Mouse (Mus musculus) lung, postnatal 4 days (tissue): ENCODE results near the gene Rfx1.

Source experiments
- DNase-seq, 2 experiments: peaks; one replicate each; pipeline ENCODE4 v3.0.0; 2021

Rfx1 gene

DNA sequence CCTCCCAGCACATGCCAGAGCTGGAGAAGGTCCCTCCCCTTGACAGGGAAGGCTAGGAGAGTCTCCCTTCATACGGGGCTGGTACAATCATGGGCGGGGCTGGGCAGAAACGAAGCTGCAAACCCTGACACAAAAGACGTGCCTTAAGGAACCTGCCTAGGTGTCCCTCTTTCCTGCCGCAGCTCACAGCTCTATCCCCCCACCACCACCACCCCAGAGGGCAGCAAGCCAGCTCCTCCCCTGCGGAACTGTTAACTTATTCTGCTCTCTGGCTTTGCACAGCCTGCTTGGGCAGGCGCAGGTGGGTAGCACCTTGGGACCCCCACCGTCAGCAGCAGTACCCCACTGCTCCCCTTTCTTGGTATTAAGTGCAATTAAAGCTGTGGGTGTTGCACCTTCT lies 29.4 kb downstream of the Rfx1 start:
- no peak for DNase-seq

DNA sequence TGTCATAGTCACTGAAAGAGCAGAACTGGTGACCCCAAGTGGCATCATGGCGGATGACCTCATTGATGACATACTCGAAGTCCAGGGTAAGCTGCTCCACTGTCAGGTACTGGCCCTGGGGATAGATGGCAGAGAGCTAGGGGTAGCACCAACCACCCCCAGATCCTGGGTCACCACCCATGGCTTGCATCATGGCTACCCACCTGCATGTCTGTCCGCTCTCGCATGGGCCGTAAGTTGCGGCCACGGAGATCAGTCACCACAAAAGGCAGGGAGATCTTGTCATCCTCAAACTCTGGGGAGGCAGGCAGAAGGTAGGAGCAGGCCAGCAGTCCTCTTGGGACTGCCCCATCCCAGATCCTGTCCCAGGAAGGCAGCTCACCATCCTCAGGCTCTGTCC lies 31.7 kb downstream of the Rfx1 start:
- DNase-seq, result no peak

DNA sequence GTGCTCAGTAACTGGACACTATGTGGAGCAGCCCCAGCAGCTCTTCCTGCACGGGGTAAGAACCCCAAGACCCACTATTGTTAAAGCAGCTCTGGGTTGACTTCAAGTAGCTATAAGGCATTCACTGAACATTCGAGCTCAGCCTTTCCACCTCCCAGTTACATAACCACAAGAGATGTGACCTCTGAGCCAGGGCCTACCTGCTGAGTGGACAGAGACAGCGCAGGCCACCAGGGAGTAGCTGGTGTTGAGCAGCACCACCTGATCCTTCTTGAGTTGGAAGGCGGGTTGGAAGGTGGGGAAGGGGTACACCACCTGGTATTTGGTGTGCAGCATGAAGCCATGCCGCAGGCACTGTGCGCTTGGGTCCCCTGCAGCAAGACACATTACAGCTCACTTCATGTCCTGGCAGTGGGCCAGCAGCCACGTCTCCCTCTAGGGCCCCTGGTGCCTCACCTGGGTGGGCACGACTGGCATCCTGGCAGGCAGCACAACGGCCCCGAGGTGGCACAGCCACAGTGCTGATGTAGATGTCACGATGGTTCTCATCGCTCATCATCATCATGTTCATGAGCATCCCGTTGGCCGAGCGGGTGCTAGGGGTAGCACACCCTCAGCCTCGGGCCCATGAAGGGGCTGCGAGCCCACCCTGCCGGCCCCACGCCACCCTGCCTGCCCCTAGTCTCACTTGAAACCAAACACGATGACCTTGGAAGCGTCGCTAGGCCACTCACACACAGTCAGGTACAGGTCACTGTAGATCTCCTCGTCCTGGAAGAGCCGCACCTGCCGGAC lies 35.0 kb downstream of the Rfx1 start:
- DNase-seq, result no peak

DNA sequence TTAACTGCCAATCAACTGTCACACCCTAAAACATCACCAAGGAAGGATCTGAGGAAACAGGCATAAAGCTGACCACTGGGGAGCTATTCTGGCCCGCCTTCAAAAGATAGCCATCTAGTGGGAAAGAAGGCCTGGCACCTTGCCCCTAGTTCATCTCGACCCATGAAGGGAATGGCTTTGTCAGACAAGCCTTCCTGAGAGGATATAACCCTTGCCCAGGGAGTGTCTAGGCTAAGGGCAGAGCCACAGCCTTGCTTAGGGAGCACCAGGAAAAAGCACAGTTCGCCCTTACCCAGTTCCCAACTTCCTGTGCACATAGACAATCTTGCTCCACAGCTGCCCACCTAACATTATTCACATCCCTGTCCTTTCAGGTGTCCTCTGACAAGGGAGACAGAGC lies 37.0 kb downstream of the Rfx1 start:
- DNase-seq, result peak in 1 of 2 experiments; percentile 42

DNA sequence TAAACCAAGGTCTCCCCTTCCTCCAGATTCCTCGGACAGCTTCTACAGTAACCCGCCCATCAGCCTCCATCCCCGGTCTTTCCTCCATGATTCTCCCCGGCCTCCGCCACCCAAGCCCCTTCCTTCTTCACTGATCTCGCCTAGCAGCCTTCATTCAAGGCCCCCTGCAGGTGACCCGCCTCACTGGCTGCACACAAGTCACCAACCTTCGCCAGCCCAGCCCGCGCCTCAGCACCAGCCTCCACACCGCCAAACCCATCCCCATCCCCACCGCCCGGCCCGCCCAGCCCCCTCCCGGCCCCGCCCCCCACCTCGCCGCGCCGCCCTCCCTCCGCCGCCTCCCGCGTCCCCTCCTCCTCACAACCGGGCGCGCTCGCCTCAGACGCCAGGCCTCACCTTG lies 37.6 kb downstream of the Rfx1 start:
- peak; percentile 74 to 82 for DNase-seq

DNA sequence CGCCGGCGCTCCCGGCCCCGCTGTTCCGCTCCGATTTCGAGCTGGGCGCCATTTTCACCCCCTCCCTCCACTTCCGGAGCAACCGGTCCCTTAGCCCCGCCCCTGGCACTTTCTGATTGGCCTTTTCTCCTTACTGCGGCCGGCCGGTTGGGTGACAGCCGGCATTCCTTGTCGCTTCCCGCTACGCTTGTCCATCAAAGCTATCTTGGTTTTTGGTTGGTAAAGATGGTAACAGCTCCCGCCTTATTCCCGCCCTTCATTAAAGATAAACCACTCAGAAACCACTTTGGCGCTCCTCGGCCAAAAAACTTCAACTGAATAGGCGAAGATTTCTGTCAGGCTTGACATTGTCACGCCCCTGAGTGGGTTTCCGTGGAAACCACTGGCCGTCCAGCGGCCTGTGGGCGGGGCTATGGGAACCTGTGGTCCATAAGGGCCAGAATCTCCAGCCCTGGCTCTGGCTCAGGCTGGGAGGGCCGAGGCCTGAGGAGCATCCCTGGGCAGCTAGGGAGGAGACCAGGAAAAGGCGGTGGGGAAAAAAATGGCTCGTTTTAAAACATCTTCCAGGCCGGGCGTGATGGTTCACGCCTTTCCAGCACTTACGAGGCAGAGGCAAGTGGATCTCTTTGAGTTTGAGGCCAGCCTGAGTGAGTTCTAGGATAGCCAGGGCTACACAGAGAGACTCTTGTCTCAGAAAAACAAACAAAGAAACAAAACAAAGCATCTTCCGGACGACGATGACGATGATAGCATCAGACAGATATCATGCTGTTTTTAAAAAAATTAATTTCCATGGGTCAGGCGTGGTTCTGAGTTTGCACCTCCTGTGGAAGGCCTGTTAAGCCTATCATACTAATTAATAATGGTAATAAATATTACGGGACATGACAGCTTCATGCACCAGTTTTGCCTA lies 38.3 kb downstream of the Rfx1 start, which contains the start of gene Dcaf15:
TSS of gene Dcaf15 (minus strand) at position 72 of the 913 bp plus-strand sequence.
- peak; percentile 99 for DNase-seq

DNA sequence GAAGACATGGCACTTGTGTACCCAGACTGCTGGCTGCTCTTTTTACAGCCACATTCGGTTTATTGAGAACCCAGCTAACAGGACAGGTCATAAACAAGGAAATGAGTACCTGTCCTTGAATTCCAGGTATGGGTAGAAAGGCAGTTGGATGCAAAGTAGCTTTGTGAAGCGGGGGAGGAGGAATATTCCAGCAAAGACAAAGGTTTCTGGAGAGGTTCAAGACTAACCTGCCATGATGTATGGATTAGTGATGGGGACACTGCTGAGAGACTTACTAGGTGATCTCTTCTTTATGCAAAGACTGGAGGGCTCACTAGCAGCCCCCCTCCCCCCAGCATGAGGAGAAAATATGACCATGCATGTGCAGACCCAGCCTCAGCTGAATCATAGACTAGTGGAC lies 39.0 kb downstream of the Rfx1 start:
- DNase-seq, result no peak

DNA sequence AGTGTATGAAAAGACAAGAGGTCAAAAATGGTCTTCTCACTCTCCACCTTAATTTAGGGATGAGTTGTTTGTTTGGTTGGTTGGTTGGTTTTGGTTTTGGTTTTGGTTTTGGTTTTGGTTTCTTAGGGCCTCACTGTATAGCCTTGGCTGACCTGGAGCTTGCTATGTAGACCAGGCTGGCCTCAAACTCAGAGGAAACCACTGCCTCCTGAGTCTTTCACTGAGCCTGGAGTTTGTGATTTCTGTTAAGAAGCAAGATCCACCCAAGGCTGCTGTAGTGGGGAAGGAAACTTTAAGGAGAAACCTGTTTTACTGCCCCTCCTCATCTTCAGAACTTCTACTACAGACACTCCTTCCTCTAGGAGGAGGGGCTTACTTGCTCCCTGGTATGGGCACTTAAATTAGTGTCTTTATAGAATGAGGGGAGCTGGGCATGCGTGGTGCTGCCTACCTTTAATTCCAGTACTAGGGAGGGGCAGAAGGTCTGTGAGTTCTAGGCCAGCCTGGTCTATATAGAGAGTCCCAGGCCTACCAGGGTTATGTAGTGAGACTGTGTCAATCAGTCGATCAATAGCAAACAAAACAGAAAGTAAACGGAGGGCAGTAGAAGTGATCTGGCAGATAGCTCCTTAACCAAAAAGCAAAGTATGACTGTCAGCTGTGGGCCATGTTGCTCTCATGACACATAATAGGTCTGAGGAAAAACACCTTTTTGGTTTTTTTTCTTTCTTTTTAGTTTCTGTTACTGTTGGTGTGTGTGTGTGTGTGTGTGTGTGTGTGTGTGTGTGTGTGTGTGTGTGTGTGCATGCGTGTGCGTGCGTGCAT lies 39.8 kb downstream of the Rfx1 start:
- DNase-seq, result no peak

DNA sequence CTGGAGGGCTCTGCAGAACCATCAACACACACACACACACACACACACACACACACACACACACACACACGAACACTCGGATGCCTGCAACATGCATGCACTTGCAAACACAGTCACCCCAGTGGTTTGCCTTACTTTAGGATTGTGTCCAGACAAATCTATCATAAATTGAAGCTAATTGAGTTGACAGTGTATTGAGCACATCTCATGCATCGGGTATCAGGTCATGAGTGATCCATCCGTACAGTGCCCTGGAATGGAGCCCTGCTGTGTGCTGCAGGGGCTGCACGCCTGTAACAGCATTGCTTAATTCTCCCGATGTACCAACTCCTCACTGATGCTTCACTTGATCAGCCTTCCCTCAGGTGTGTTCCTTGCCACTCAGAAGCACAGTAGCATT lies 49.0 kb downstream of the Rfx1 start:
- DNase-seq, result no peak

DNA sequence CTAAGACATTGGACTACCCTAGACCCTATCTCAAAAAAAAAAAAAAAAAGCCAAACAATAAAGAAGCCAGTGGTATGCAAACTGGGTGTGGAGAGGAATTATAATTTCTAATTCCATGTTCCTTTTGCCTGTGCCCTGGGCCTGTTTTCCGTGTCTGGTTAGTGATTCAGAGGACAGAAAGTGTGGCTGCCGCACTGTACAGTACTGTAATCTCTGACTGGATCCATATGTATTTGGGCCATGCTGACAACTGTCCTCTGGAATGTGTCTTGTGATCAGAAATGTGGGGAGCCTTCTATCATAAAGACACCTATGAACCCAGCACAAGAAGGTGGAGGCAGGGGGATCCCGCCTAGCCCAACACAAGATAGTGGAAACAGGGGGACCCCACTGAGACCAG lies 55.5 kb downstream of the Rfx1 start:
- no peak for DNase-seq

DNA sequence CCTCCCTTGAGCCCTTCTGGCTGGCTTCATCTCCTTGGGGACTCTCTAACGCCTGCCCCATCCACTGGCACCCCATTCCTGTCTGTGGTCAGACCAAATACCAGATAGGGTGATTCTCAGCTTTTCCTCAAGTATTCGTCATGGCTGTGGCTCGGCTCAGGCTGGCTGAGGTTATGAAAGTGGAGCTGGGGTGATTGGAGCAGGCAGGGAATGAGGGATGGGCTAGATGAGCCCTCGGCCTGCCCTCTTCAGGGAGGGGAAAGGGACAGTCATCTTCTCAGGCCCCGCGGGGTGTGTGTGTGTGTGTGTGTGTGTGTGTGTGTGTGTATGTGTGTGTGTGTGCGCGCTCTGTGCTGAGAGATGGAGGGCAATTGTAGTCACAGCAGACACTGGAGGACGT lies 59.0 kb downstream of the Rfx1 start, which contains the start of gene Podnl1:
TSS of gene Podnl1 (plus strand) at position 334 of the 400 bp plus-strand sequence.
- peak; percentile 42 to 71 for DNase-seq

DNA sequence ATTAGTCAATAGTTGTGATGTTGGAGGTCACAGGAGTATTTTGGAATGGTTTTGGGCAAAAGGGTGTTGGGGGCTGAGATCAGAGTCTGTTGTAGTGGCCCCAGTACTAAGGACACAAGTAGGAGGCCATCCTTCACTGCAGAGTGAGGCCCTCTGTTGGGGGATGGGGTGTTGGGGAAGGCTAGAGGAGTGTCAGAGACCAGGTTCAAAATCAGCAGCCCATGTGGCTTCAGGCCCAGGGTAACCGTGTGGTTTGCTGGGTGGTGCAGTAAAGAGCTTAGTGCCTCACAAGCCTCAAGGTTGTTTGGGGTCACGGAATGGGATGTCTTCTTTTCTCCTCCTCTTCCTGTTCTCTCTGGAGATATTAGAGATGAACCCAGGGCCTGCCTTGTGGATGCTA lies 60.1 kb downstream of the Rfx1 start:
- no peak for DNase-seq

DNA sequence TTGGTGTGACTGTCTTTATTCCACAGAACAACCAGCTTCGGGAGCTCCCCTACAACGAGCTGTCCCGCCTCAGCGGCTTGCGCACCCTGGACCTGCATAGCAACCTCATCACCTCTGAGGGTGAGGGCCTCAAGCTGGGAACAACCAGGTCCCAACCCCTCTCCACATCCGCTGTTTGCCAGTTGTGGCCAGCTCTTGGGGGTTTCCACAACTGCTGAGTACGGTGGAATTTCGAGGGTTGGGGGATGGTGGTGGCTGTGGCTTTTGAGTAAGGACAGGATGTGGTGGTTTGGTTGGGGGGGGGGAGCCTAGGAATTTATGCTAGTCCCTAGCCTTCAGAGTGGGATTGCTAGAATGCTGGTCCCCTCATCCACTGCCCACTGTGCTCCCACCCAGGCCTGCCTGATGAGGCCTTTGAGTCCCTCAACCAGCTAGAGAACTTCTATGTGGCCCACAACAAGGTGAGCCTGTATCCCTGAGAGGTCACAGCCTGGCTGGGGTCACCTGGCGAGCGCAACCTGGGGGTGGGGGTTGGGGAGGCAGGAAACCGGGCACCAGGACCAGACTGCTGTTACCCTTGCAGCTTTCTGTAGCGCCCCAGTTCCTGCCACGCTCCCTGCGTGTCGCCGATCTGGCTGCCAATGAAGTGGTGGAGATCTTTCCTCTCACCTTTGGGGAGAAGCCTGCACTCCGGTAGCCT lies 60.7 kb downstream of the Rfx1 start:
- peak in 1 of 2 experiments; percentile 44 for DNase-seq

DNA sequence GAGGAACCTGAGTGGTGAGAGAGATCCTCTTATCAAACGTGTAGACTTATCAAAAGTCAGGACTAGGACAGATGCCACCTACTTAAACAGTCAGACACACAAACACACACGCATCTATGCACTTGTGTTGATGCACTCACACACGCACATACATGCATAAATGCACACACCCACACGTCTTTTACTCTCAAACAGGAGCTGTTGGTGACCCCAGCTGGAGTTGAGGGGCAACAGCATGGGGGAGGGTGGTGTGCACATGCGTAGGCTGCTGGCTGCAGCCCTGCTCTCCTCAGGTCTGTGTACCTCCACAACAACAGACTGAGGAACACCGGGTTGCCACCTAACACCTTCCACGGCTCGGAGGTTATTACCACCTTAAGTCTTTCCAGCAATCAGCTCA lies 61.6 kb downstream of the Rfx1 start:
- DNase-seq, result no peak

DNA sequence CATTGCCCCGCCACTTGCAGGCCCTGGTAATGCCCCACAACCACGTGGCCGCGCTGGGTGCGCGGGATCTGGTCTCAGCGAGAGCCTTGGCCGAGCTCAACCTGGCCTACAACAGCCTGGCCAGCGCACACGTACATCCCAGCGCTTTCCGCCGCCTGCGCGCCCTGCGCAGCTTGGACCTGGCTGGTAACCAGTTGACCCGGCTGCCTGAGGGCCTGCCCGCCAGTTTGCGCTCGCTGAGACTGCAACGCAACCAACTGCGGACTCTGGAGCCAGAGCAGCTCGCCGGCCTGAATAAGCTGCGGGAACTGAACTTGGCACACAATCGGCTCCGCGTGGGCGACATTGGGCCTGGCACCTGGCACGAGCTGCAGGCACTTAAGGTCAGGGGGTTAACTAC lies 64.2 kb downstream of the Rfx1 start:
- DNase-seq, result peak in 1 of 2 experiments; percentile 31

DNA sequence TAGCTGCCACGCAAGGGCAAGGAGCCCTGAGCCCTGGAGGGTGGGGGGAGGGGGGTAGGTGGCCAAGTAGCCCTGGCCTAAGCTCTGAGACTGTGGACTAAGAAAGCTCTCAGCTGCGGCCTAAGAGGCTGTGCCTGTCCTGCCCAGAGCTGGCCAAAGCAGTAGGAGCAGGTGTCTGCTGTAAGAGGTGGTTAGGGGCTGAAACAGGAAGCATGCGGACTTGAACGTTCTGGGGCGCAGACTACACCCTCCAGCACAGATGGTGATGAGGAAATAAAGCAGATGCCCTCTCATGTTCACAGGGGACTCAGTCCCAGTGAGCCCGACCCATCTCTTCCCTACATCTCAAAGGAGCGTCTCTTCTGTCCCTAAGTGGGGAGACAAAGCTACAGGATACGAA lies 65.6 kb downstream of the Rfx1 start:
- no peak for DNase-seq

DNA sequence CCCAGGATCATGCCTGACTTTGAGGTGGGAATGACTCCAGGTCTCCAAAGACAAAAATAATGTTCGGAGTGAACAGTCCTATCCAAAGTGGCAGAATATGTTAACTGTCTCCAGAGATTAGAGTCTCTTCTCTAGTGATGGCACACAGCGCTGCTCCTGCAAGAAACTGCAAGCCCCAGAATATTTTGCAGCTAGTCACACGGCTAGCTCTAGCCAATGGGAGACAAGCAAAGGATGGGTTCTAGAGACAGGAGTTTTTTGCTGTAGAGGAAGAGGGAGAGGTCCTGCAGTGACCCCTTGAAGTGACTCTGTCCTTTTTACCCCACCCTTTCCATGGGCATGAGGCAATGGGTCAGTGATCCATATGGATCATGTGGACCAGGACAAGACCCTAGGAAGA lies 71.2 kb downstream of the Rfx1 start:
- DNase-seq, result no peak

DNA sequence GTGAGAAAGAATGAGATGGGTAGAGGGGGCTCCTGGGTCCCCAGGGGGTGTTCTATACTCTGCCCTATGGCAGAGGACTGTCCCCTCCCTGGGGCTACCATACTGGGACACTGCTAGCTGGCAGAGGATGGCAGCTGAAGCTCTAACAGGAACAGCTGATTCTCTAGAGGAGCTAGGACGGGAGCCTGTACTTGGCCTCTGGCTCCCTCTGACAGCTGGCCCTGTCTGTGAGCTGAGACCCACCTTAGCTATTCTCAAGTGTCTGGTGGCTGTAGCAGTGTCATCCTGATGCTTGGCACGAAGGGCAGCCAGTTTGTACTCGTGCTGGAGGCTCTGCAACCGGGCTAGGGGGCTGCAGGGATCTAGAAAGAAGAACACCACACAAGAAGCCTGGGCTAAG lies 74.2 kb downstream of the Rfx1 start:
- DNase-seq, result no peak

DNA sequence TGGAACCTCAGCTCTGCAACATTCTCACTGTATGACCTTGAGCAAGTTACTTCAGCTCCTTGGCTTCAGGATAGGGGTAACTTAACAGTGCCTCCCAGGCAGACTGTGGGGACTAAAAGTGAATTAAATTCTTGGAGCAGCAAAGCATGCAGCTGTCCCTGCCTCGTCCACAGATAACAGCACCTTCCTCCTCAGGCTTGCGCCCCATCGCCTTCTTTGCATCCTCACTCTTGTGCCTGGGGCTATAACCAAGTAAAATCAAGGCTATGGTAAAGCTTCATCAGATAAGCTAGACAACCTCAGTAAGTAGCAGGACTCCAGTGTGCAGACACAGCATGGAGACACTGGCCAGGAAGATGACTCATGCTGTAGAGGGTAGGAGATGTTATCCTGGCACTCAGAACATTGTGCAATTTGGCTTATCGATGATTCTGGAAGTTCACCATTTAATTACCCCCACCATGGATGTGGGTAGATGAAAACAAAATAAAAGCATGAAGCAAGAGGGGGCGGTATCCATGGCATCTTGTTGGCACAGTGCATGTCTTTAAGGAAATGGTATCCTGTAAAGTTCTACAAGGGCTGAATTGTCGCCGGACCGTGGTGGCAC lies 78.1 kb downstream of the Rfx1 start:
- no peak for DNase-seq
